Mouse (Mus musculus) forebrain, embryonic 16.5 days (tissue): ENCODE data around the gene Slc2a4. TPM values are rescaled to one million over a fixed set of nuclear protein-coding genes. Genes with fewer than 3 reads are reported as not detected.
A peak's percentile ranks its signal among the peaks of the same experiment; 100 is the strongest.

Source experiments
- ATAC-seq: fragments of 200-750 bp; cut with Nextera tagmentation; 2 replicates; pipeline ENCODE4 v1.8.0; 2017; ENCODE audit warnings: mild to moderate bottlenecking, moderate library complexity
- H3K27ac ChIP-seq: fragments of 300-500 bp; sonication (generic); 2 replicates; pipeline ENCODE4 v1.5.1; 2014; ENCODE audit warnings: low read length, control low read depth
- H3K27me3 ChIP-seq: fragments of 300-500 bp; sonication (generic); replicated peaks from 2 replicates; pipeline ENCODE4 v1.6.1; 2014; ENCODE audit warnings: low read length; ENCODE audit not compliant: control insufficient read depth, insufficient read depth
- H3K36me3 ChIP-seq: fragments of 300-500 bp; sonication (generic); 2 replicates; pipeline ENCODE4 v1.6.1; 2014; ENCODE audit not compliant: control insufficient read depth, insufficient read depth
- H3K4me1 ChIP-seq: fragments of 300-500 bp; sonication (generic); replicated peaks from 2 replicates; pipeline ENCODE4 v1.6.1; 2014; ENCODE audit warnings: low read length; ENCODE audit not compliant: control insufficient read depth, insufficient read depth
- H3K4me2 ChIP-seq: fragments of 300-500 bp; sonication (generic); 2 replicates; pipeline ENCODE4 v1.6.1; 2014; ENCODE audit warnings: mild to moderate bottlenecking, low read length, control low read depth
- H3K4me3 ChIP-seq: fragments of 300-500 bp; sonication (generic); replicated peaks from 2 replicates; pipeline ENCODE4 v1.5.1; 2014; ENCODE audit warnings: mild to moderate bottlenecking, low read length, control low read depth
- H3K9ac ChIP-seq: fragments of 300-500 bp; sonication (generic); replicated peaks from 2 replicates; pipeline ENCODE4 v1.6.1; 2014; ENCODE audit warnings: low read depth, low read length, control low read depth
- H3K9me3 ChIP-seq: fragments of 300-500 bp; sonication (generic); 2 replicates; pipeline ENCODE4 v1.6.1; 2016; ENCODE audit warnings: low read length; ENCODE audit not compliant: control insufficient read depth
- WGBS: fragments of 180-500 bp; shearing (Covaris S2); extraction: QIAGEN DNeasy Blood & Tissue Kit; methylation state at CpG from one replicate; pipeline ENCODE4 v1.1.7; 2014; 5-methylcytosine and 5-hydroxymethylcytosine counted together
- polyA plus RNA-seq: library from polyadenylated mRNA; unstranded; fragments of >200 nt; fragmentation: Nextera tagmentation; extraction: Ambion mirVana; gene quantifications from 2 replicates; pipeline ENCODE4 v1.2.1, GENCODE M21; 2015

Gene Slc2a4
- polyA plus RNA-seq, 1 experiment from 2014 or later: 6.7 TPM

DNA sequence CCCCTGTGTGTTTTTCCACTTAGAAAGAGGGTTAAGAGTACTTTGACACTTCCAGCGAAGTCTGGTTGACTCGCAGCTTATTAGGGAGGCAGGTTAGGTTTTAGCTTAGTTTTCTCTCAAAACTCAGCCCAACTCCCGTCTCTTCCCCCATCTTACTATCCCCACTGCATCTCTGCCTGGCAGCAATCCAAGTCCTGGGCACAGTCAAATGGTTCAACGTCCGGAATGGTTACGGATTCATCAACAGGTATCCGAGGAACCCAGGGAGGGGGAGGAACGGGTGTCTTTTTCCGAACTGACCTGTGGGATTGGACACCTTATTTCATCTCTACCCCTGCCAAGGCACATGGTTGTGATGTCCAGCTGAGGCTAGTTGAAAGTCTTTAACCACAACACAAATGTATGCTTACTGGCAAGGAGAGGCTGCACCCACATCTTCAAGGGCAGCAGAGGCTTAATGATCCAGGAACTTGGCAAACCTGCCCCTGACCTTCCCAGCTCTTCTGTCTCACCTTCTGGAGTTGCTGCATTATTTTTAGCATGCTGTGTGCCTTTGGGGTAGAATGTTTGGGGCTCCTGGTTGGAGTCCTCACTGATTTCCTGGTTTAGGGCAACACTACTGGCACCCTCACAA, 11.2 kb downstream of the Slc2a4 start:
- ATAC-seq: no peak
- WGBS: 37% methylated on average over 9 of the region's 9 CpGs
- peak overlapping the region; percentile 61 for H3K4me3 ChIP-seq
- H3K36me3 ChIP-seq: no peaks in the 10 kb centered on the region
- H3K4me2 ChIP-seq: peak overlapping the region; percentile 100
- H3K9me3 ChIP-seq: no peaks in the 10 kb centered on the region
- peaks cover 13% of the 10 kb centered on the region for H3K27me3 ChIP-seq
- peaks cover 22% of the 10 kb centered on the region for H3K4me1 ChIP-seq
- no peak overlapping the region for H3K9ac ChIP-seq
- no peak overlapping the region for H3K27ac ChIP-seq

DNA sequence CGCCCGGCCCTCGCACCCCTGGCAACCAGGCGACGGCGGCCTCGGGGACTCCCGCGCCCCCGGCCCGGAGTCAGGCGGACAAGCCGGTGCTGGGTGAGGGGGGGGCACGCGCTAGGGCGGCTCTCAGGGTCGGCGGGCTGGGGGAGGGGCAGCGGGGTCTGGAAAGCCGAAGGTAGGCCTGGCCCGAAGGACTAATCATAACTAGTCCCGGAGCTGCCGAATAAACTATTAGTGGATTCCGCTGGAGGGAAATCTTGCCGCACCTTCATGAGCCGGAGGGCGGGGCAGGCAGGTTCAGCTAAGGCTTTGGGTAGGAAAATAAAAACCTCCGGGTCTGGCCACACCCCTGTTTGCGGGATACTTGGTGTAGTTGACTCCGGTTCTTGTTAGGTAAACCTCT, 11.8 kb downstream of the Slc2a4 start:
- ATAC-seq: peak; percentile 21; the same call in 1 of the 2 replicates
- Histone ChIP-seq H3K9ac (peak overlapping the region; percentile 62), H3K27ac (no peak overlapping the region), H3K4me3 (peak overlapping the region; percentile 61), H3K27me3 (peaks cover 13% of the 10 kb centered on the region), H3K4me2 (peak overlapping the region; percentile 100), H3K9me3 (no peaks in the 10 kb centered on the region), H3K4me1 (peaks cover 22% of the 10 kb centered on the region), H3K36me3 (no peaks in the 10 kb centered on the region)
- WGBS: under 1% methylated on average over 24 of the region's 30 CpGs

DNA sequence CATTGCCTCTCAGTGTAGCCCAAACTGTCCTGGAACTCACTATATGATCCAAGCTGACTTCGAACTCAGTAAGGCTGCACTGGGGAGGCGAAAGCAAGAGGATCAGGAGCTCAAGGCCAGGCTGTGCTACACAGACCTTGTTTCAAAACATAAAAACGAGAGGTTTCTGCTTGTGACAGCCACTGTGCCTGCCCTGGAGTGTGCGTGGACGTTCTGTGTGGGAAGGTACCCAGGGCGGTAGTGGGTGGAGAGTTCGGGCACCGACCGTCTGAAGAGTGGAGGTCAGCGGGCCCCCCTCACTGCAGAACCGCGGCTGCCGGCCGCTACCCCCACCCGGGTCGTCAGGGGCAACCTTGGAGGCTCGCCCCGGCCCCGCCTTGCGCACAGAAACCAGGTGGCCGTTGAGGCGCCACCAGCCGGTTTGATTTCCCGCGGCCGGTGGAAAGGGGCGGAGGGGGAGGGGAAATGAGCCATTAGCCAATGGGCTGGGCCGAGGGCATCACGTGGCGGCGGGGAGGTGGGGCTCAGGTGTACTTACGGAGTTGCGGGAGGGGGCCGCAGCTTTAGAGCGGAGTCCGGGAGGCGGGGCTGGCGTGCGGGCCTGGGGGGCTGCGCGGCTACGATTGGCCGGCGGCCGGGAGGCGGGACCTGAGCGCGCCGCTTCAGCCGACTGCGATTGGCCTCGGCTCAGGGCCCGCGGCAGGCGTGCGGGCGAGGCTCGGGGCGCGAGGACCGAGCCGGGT, 12.7 kb downstream of the Slc2a4 start, which contains the start of gene Ybx2:
Ybx2 (plus strand) TSS at position 660 of the 743 bp plus-strand sequence.
- Histone ChIP-seq H3K27me3 (peaks cover 13% of the 10 kb centered on the region), H3K9ac (peak within 1 kb of the TSS; percentile 62), H3K9me3 (no peaks in the 10 kb centered on the region), H3K4me1 (peaks cover 22% of the 10 kb centered on the region), H3K27ac (no peak within 1 kb of the TSS), H3K4me2 (peak within 1 kb of the TSS; percentile 100), H3K4me3 (peak within 1 kb of the TSS; percentile 61), H3K36me3 (no peaks in the 10 kb centered on the region)
- WGBS: 1% methylated on average over 56 of the region's 62 CpGs
- peak; percentile 89 for ATAC-seq

DNA sequence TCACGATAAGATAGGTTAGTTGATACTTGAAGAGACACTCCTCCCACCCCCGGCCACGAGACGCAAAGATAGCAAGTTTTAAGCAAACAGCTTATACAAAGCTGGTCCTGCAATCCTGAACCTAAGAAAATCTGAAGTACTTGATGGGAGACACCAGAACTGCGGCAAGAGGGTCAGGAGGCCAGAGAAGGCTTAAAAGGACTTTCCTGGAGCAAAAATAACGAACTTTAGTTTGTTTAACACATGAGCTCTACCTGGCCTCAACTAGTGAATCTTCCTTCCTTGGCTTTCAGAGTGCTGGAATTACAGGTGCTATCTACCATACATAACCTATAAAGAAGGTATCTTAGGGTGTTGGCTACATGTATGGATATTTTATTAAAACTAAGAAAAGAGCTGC, 13.3 kb downstream of the Slc2a4 start:
- no peak for ATAC-seq
- WGBS: 17% methylated on average over 6 of the region's 6 CpGs
- Histone ChIP-seq H3K9ac (no peak overlapping the region), H3K4me1 (peaks cover 22% of the 10 kb centered on the region), H3K4me3 (peak overlapping the region; percentile 26), H3K36me3 (no peaks in the 10 kb centered on the region), H3K27me3 (peaks cover 13% of the 10 kb centered on the region), H3K4me2 (peak overlapping the region; percentile 45; the same call in 1 of the 2 replicates), H3K9me3 (no peaks in the 10 kb centered on the region), H3K27ac (no peak overlapping the region)

DNA sequence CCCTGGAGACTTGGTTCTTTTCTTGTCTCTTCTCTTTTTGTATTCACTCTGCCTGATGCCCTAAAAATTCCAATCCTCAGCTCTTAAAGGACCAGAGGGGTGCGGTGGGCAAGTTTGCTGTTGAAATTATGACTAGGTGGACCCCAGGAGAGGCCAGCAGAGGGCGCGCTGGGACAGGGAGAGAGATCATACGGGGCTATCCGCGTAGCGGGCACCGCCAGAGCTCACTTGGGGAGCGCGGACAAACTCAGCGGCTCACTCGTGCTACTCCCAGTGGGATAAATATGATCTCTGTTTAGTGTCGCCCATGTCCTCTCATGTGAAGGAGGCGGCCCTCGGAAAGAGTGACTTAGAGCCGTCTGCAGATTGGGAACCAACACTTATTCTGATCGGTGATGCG, 13.8 kb downstream of the Slc2a4 start:
- H3K9ac ChIP-seq: no peak overlapping the region
- H3K4me3 ChIP-seq: peak overlapping the region; percentile 26
- peaks cover 22% of the 10 kb centered on the region for H3K4me1 ChIP-seq
- H3K9me3 ChIP-seq: no peaks in the 10 kb centered on the region
- peak overlapping the region; percentile 45 for H3K4me2 ChIP-seq
- H3K36me3 ChIP-seq: no peaks in the 10 kb centered on the region
- peak; percentile 56 for ATAC-seq
- H3K27me3 ChIP-seq: peaks cover 13% of the 10 kb centered on the region
- no peak overlapping the region for H3K27ac ChIP-seq
- WGBS: 1% methylated on average over 18 of the region's 18 CpGs

DNA sequence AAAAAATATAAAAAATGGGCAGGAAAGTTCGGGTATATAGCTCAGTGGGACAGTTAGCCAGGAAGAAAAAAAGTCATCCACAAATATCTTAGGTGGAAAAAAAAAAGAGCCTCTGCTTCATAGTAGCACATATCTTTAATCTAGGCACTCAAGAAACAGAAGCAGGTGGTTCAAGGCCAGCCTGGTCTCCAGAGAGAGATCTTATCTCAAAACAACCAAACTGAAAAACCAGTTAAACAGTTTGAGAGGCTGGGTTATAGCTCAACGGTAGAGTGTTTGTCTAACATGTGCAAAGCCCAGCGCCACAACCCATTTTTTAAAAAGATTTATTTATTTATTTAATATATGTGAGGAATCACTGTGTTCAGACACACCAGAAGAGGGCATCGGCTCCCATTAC, 14.9 kb downstream of the Slc2a4 start:
- no peak overlapping the region for H3K4me2 ChIP-seq
- ATAC-seq: no peak
- 76% methylated on average over 4 of the region's 4 CpGs for WGBS

DNA sequence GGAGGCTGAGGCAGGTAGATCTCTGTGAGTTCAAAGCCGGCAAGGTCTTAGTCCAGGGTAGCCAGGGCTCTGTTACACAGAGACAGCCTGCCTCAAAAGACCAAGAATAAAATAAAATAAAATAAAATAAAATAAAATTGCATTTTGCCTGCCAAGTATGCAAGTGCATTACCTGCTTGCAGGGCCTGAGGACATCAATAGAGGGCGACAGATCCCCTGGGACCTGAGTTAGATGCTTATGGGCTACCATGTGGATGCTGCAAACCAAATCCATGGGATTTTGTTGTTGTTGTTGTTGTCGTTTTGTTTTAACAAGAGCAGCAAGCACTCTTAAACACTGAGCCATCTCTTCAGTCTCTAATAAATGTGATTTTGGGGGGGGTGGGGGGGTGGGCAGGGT, 15.7 kb downstream of the Slc2a4 start:
- Histone ChIP-seq H3K4me1 (peaks cover 22% of the 10 kb centered on the region), H3K9me3 (no peaks in the 10 kb centered on the region), H3K4me2 (no peak overlapping the region), H3K36me3 (no peaks in the 10 kb centered on the region), H3K9ac (no peak overlapping the region), H3K4me3 (no peak overlapping the region), H3K27ac (no peak overlapping the region), H3K27me3 (peaks cover 7% of the 10 kb centered on the region)
- WGBS: 45% methylated on average over 3 of the region's 3 CpGs
- ATAC-seq: no peak

More for the DNA sequence above, 14.9 kb downstream of the Slc2a4 start:
- H3K4me1 ChIP-seq: peaks cover 22% of the 10 kb centered on the region
- H3K4me3 ChIP-seq: no peak overlapping the region
- no peaks in the 10 kb centered on the region for H3K36me3 ChIP-seq
- H3K27ac ChIP-seq: no peak overlapping the region
- peaks cover 10% of the 10 kb centered on the region for H3K27me3 ChIP-seq
- no peak overlapping the region for H3K9ac ChIP-seq
- no peaks in the 10 kb centered on the region for H3K9me3 ChIP-seq

DNA sequence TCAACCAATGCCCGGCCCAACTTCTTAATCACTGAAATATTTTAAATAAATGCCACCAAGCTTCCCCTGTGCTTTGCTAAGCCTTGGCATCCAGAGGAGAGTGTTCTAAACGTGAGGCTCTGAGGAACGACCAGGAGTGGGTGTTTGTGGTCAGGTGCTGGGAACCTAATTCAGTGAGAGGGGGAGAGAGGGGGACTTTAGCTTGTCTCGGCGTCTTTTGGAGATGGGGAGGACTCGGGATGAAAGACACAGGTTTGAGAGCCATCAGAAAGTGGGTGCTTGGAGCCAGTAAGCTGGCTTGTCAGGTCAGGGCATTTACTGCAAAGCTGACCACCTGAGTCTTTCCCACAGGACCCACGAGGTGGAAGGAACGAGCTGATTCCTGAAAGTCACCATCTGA, 16.2 kb downstream of the Slc2a4 start:
- no peak overlapping the region for H3K9ac ChIP-seq
- H3K36me3 ChIP-seq: no peaks in the 10 kb centered on the region
- whole genome bisulfite sequencing: 72% methylated on average over 8 of the region's 8 CpGs
- H3K4me2 ChIP-seq: no peak overlapping the region
- no peak overlapping the region for H3K4me3 ChIP-seq
- H3K4me1 ChIP-seq: peaks cover 22% of the 10 kb centered on the region
- H3K27ac ChIP-seq: no peak overlapping the region
- no peaks in the 10 kb centered on the region for H3K9me3 ChIP-seq
- peaks cover 2% of the 10 kb centered on the region; the same call in 1 of the 2 replicates for H3K27me3 ChIP-seq
- no peak for ATAC-seq

DNA sequence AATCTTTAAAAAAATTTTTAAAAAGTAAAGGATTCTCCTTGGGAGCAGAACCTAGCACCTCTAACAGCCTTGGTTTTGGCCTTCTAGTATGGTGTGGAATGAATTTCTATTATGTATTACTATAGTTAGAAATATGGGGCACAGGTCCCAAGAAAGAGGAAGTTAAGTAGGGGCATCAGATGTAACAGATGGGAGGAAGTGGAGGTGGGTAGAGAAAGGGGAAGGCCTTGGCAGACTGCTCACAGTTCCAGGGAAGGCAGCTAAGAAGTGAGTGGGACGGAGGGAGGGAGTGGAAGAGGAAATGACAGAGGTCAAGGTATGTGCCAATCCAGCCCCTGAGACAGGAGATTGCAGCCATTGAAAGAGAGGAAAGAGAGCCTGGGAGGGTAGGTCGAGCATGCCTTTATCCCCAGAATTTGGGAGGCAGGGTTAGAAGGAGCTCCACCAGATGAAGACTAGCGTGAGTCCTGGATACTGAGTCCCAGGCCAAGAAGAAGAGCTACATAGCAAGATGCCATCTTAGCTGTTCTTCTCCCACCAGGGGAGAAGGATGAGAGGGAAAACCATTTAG, 16.9 kb downstream of the Slc2a4 start:
- Histone ChIP-seq H3K4me1 (peaks cover 15% of the 10 kb centered on the region), H3K4me2 (no peak overlapping the region), H3K36me3 (no peaks in the 10 kb centered on the region), H3K27me3 (no peaks in the 10 kb centered on the region), H3K9me3 (no peaks in the 10 kb centered on the region), H3K27ac (no peak overlapping the region), H3K4me3 (no peak overlapping the region), H3K9ac (no peak overlapping the region)
- 75% methylated on average over 3 of the region's 3 CpGs for WGBS
- no peak for ATAC-seq
